Mouse (Mus musculus) stomach, embryonic 16.5 days (tissue): ENCODE results near the gene Appl2. TPM values are rescaled to one million over a fixed set of nuclear protein-coding genes. Genes with fewer than 3 reads are reported as not detected.

Experiments
- ATAC-seq: fragments of 200-750 bp; cut with Nextera tagmentation; 2 replicates; pipeline ENCODE4 v1.8.0; 2017; ENCODE audit warnings: moderate number of reproducible peaks, moderate TSS enrichment; ENCODE audit not compliant: insufficient read depth, low FRiP score
- H3K27ac ChIP-seq: fragments of 300-500 bp; sonication (generic); 2 replicates; pipeline ENCODE4 v1.5.1; 2014; ENCODE audit warnings: low read length
- H3K27me3 ChIP-seq: fragments of 300-500 bp; sonication (generic); 2 replicates; pipeline ENCODE4 v1.6.1; 2014; ENCODE audit warnings: low read length, control low read depth, mixed read lengths; ENCODE audit not compliant: control insufficient read depth, insufficient read depth
- H3K36me3 ChIP-seq: fragments of 300-500 bp; sonication (generic); 2 replicates; pipeline ENCODE4 v1.6.1; 2014; ENCODE audit warnings: low read length; ENCODE audit not compliant: control insufficient read depth, insufficient read depth
- H3K4me1 ChIP-seq: fragments of 300-500 bp; sonication (generic); 2 replicates; pipeline ENCODE4 v1.6.1; 2014; ENCODE audit warnings: low read length, control low read depth, mixed read lengths; ENCODE audit not compliant: control insufficient read depth, insufficient read depth
- H3K4me2 ChIP-seq: fragments of 300-500 bp; sonication (generic); 2 replicates; pipeline ENCODE4 v1.6.1; 2014; ENCODE audit warnings: low read depth, low read length, mixed read lengths
- H3K4me3 ChIP-seq: fragments of 300-500 bp; sonication (generic); replicated peaks from 2 replicates; pipeline ENCODE4 v1.5.1; 2014; ENCODE audit warnings: mild to moderate bottlenecking, low read length
- H3K9ac ChIP-seq: fragments of 300-500 bp; sonication (generic); 2 replicates; pipeline ENCODE4 v1.6.1; 2014; ENCODE audit warnings: low read length
- H3K9me3 ChIP-seq: fragments of 300-500 bp; sonication (generic); replicated peaks from 2 replicates; pipeline ENCODE4 v1.6.1; 2016; ENCODE audit warnings: low read length, control low read depth; ENCODE audit not compliant: control insufficient read depth
- WGBS: fragments of 180-500 bp; shearing (Covaris S2); extraction: QIAGEN DNeasy Blood & Tissue Kit; methylation state at CpG from one replicate; pipeline ENCODE4 v1.1.7; 2014; 5-methylcytosine and 5-hydroxymethylcytosine counted together
- polyA plus RNA-seq: library from polyadenylated mRNA; unstranded; fragments of >200 nt; fragmentation: Nextera tagmentation; extraction: Ambion mirVana; gene quantifications from 2 replicates; pipeline ENCODE4 v1.2.1, GENCODE M21; 2015

The Appl2 gene
- polyA plus RNA-seq, 1 experiment from 2014 or later, result 81.9 TPM

- Histone ChIP-seq H3K27ac (no peak overlapping the region), H3K9ac (no peak overlapping the region), H3K4me1 (peaks cover 4% of the 10 kb centered on the region), H3K27me3 (no peaks in the 10 kb centered on the region), H3K4me2 (no peak overlapping the region), H3K9me3 (no peaks in the 10 kb centered on the region), H3K36me3 (no peaks in the 10 kb centered on the region), H3K4me3 (no peak overlapping the region)
- no peak for ATAC-seq
- 83% methylated on average over 2 of the region's 2 CpGs for WGBS
Observed at GRCm38 (mm10) chr10:83636191-83636590, 12.3 kb downstream of the Appl2 start.

GRCm38 (mm10) chr10:83634461-83634860 lies 14.1 kb downstream of the Appl2 start:
- peaks cover 4% of the 10 kb centered on the region for H3K4me1 ChIP-seq
- no peaks in the 10 kb centered on the region for H3K9me3 ChIP-seq
- H3K4me2 ChIP-seq, result no peak overlapping the region
- H3K36me3 ChIP-seq, result no peaks in the 10 kb centered on the region
- H3K4me3 ChIP-seq, result no peak overlapping the region
- 20% methylated on average over 5 of the region's 5 CpGs for WGBS
- H3K27me3 ChIP-seq, result no peaks in the 10 kb centered on the region
- ATAC-seq, result no peak
- H3K27ac ChIP-seq, result no peak overlapping the region
- no peak overlapping the region for H3K9ac ChIP-seq

- no peak overlapping the region for H3K4me3 ChIP-seq
- H3K9me3 ChIP-seq, result no peaks in the 10 kb centered on the region
- no peaks in the 10 kb centered on the region for H3K27me3 ChIP-seq
- no peak overlapping the region for H3K27ac ChIP-seq
- no peaks in the 10 kb centered on the region for H3K36me3 ChIP-seq
- H3K9ac ChIP-seq, result no peak overlapping the region
- no peak overlapping the region for H3K4me2 ChIP-seq
- WGBS, result 79% methylated on average over 7 of the region's 7 CpGs
- peaks cover 4% of the 10 kb centered on the region for H3K4me1 ChIP-seq
- ATAC-seq, result no peak
Observed at GRCm38 (mm10) chr10:83632806-83633374, 15.6 kb downstream of the Appl2 start.

GRCm38 (mm10) chr10:83631775-83632174 lies 16.8 kb downstream of the Appl2 start:
- H3K27me3 ChIP-seq, result no peaks in the 10 kb centered on the region
- no peak overlapping the region for H3K4me2 ChIP-seq
- no peak overlapping the region for H3K27ac ChIP-seq
- H3K9ac ChIP-seq, result no peak overlapping the region
- WGBS, result 83% methylated on average over 10 of the region's 10 CpGs
- H3K36me3 ChIP-seq, result no peaks in the 10 kb centered on the region
- no peaks in the 10 kb centered on the region for H3K9me3 ChIP-seq
- H3K4me3 ChIP-seq, result no peak overlapping the region
- H3K4me1 ChIP-seq, result peaks cover 4% of the 10 kb centered on the region
- ATAC-seq, result no peak

- WGBS, result 58% methylated on average over 3 of the region's 3 CpGs
- H3K4me3 ChIP-seq, result no peak overlapping the region
- no peaks in the 10 kb centered on the region for H3K9me3 ChIP-seq
- H3K27me3 ChIP-seq, result no peaks in the 10 kb centered on the region
- no peak overlapping the region for H3K27ac ChIP-seq
- no peak overlapping the region for H3K4me2 ChIP-seq
- no peak overlapping the region for H3K9ac ChIP-seq
- peaks cover 4% of the 10 kb centered on the region for H3K4me1 ChIP-seq
- no peaks in the 10 kb centered on the region for H3K36me3 ChIP-seq
- no peak for ATAC-seq
Observed at GRCm38 (mm10) chr10:83630899-83631298, 17.6 kb downstream of the Appl2 start.

GRCm38 (mm10) chr10:83629878-83630277 lies 18.7 kb downstream of the Appl2 start:
- H3K27me3 ChIP-seq, result no peaks in the 10 kb centered on the region
- no peaks in the 10 kb centered on the region for H3K36me3 ChIP-seq
- H3K9ac ChIP-seq, result no peak overlapping the region
- no peaks in the 10 kb centered on the region for H3K9me3 ChIP-seq
- 79% methylated on average over 5 of the region's 5 CpGs for WGBS
- H3K4me2 ChIP-seq, result no peak overlapping the region
- H3K4me1 ChIP-seq, result no peaks in the 10 kb centered on the region
- no peak for ATAC-seq
- no peak overlapping the region for H3K4me3 ChIP-seq
- no peak overlapping the region for H3K27ac ChIP-seq

- H3K27me3 ChIP-seq, result no peaks in the 10 kb centered on the region
- no peaks in the 10 kb centered on the region for H3K36me3 ChIP-seq
- H3K27ac ChIP-seq, result no peak overlapping the region
- H3K9me3 ChIP-seq, result no peaks in the 10 kb centered on the region
- no peak overlapping the region for H3K9ac ChIP-seq
- no peak for ATAC-seq
- H3K4me2 ChIP-seq, result no peak overlapping the region
- 70% methylated on average over 12 of the region's 12 CpGs for WGBS
- no peak overlapping the region for H3K4me3 ChIP-seq
- H3K4me1 ChIP-seq, result no peaks in the 10 kb centered on the region; the same call in 1 of the 2 replicates
Observed at GRCm38 (mm10) chr10:83629190-83629781, 19.3 kb downstream of the Appl2 start.

- Histone ChIP-seq H3K9me3 (no peaks in the 10 kb centered on the region), H3K27me3 (no peaks in the 10 kb centered on the region), H3K4me3 (no peak overlapping the region), H3K4me1 (peaks cover 3% of the 10 kb centered on the region; the same call in 1 of the 2 replicates), H3K36me3 (no peaks in the 10 kb centered on the region), H3K9ac (no peak overlapping the region), H3K4me2 (no peak overlapping the region), H3K27ac (no peak overlapping the region)
- ATAC-seq, result no peak
- WGBS, result 83% methylated on average over 4 of the region's 4 CpGs
Observed at GRCm38 (mm10) chr10:83628241-83628640, 20.3 kb downstream of the Appl2 start.

- Histone ChIP-seq H3K9ac (no peak overlapping the region), H3K36me3 (no peaks in the 10 kb centered on the region), H3K9me3 (no peaks in the 10 kb centered on the region), H3K4me2 (no peak overlapping the region), H3K27me3 (no peaks in the 10 kb centered on the region), H3K4me3 (no peak overlapping the region), H3K27ac (no peak overlapping the region), H3K4me1 (peaks cover 3% of the 10 kb centered on the region; the same call in 1 of the 2 replicates)
- no peak for ATAC-seq
- 95% methylated on average over 9 of the region's 9 CpGs for WGBS
Observed at GRCm38 (mm10) chr10:83627113-83627687, 21.3 kb downstream of the Appl2 start.
